In genomic region chr7:28378066-28378690, GRCm38 (mm10) we compare ENCODE assay signal across 8 mouse cellular contexts. TPM values are rescaled to one million over a fixed set of nuclear protein-coding genes. Genes with fewer than 3 reads are reported as not detected.
DNase-seq lines count a peak whose midpoint lies in the region; ATAC-seq and TF ChIP-seq lines count a peak whose summit lies in the region.

No protein-coding gene starts in this region.

- H3K27me3 ChIP-seq in forebrain, embryonic 14.5 days (replicated peaks; ENCODE audit: control insufficient read depth, insufficient read depth, low read length): no peaks in the 10 kb centered on the region
- peaks cover 8% of the 10 kb centered on the region; the same call in 1 of the 2 replicates for H3K27me3 ChIP-seq in hindbrain, embryonic 12.5 days
- no peaks in the 10 kb centered on the region for H3K27me3 ChIP-seq in myocyte (ENCODE audit: control insufficient read depth, insufficient read depth, insufficient read length)

- peak; percentile 25 for TF ChIP-seq POLR2A in myocyte (IDR thresholded peaks at IDR 0.05; ENCODE audit: insufficient read length, low read depth)

- H3K36me3 ChIP-seq in forebrain, embryonic 14.5 days (ENCODE audit: control insufficient read depth, insufficient read depth, low read length): no peaks in the 10 kb centered on the region
- peaks cover 4% of the 10 kb centered on the region; the same call in 1 of the 2 replicates for H3K36me3 ChIP-seq in hindbrain, embryonic 12.5 days
- no peaks in the 10 kb centered on the region for H3K36me3 ChIP-seq in myocyte (ENCODE audit: control insufficient read depth, insufficient read depth)

- peak overlapping the region; percentile 74 for H3K9ac ChIP-seq in forebrain, embryonic 14.5 days (ENCODE audit: low read length)
- H3K9ac ChIP-seq in hindbrain, embryonic 12.5 days: peak overlapping the region; percentile 78

- peak; percentile 52 for DNase-seq in cerebellum, adult 11-12 months
- no peak for DNase-seq in cerebellum, postnatal 25 days
- no peak for DNase-seq in forebrain, embryonic 14.5 days (ENCODE audit: low spot score)
- DNase-seq in liver: peak; percentile 58
- DNase-seq in urinary bladder, postnatal 25 days (ENCODE audit: low spot score): peak; percentile 73
- DNase-seq in ovary, postnatal 14 days (ENCODE audit: low spot score): no peak

- no peak overlapping the region for H3K27ac ChIP-seq in forebrain, embryonic 14.5 days (ENCODE audit: low read depth, low read length)
- H3K27ac ChIP-seq in hindbrain, embryonic 12.5 days: no peak overlapping the region; the same call in 1 of the 2 replicates

- H3K9me3 ChIP-seq in forebrain, embryonic 14.5 days (replicated peaks; ENCODE audit: control insufficient read depth, low read length): no peaks in the 10 kb centered on the region
- H3K9me3 ChIP-seq in hindbrain, embryonic 12.5 days (replicated peaks): no peaks in the 10 kb centered on the region

- 57% methylated on average over 32 of the region's 32 CpGs for WGBS in forebrain, embryonic 14.5 days
- WGBS in hindbrain, embryonic 12.5 days: 47% methylated on average over 32 of the region's 32 CpGs

- peaks cover 33% of the 10 kb centered on the region for H3K4me1 ChIP-seq in forebrain, embryonic 14.5 days (ENCODE audit: control insufficient read depth, insufficient read depth, low read length)
- H3K4me1 ChIP-seq in hindbrain, embryonic 12.5 days: peaks cover 70% of the 10 kb centered on the region

- peak overlapping the region; percentile 81 for H3K4me2 ChIP-seq in forebrain, embryonic 14.5 days (ENCODE audit: low read length)
- H3K4me2 ChIP-seq in hindbrain, embryonic 12.5 days (replicated peaks): peak overlapping the region; percentile 90
- peak overlapping the region; percentile 100 for H3K4me2 ChIP-seq in myocyte (ENCODE audit: low read depth)

- no peak for ATAC-seq in forebrain, embryonic 14.5 days
- ATAC-seq in hindbrain, embryonic 12.5 days (ENCODE audit: low FRiP score): no peak

- peaks cover 27% of the 10 kb centered on the region for H3K79me2 ChIP-seq in myocyte (ENCODE audit: control insufficient read depth, insufficient read depth)

- peak overlapping the region; percentile 81 for H3ac ChIP-seq in myocyte (ENCODE audit: control insufficient read depth, insufficient read length)

- peak overlapping the region; percentile 51 for H3K4me3 ChIP-seq in forebrain, embryonic 14.5 days (ENCODE audit: low read depth, low read length)
- peak overlapping the region; percentile 55 for H3K4me3 ChIP-seq in hindbrain, embryonic 12.5 days
- peak overlapping the region; percentile 96 for H3K4me3 ChIP-seq in myocyte

TF ChIP-seq in myocyte, 11 proteins besides CTCF, POLR2A, EP300 and RAD21:
- TF ChIP-seq TCF3 (IDR thresholded peaks at IDR 0.05; ENCODE audit: insufficient read length, low read depth) (no peak), CEBPB (IDR thresholded peaks at IDR 0.05; ENCODE audit: insufficient read depth, poor library complexity, severe bottlenecking) (no peak), MYOG (IDR thresholded peaks at IDR 0.05; ENCODE audit: control insufficient read depth in 1 of 3, insufficient read depth in 1 of 3, insufficient read length in 2 of 3, low read depth in 2 of 3) (no peak), REST (IDR thresholded peaks at IDR 0.05; ENCODE audit: insufficient read depth, insufficient read length) (no peak), E2F4 (IDR thresholded peaks at IDR 0.05; ENCODE audit: insufficient read depth) (no peak), TCF12 (IDR thresholded peaks at IDR 0.05; ENCODE audit: insufficient read depth, poor library complexity, severe bottlenecking) (no peak), MYOD1 (IDR thresholded peaks at IDR 0.05; ENCODE audit: control insufficient read depth in 1 of 3, insufficient read length in 2 of 3, low read depth in 2 of 3) (no peak), POLR2AphosphoS2 (IDR thresholded peaks at IDR 0.05; ENCODE audit: insufficient read length, low read depth) (no peak), USF1 (IDR thresholded peaks at IDR 0.05; ENCODE audit: low read depth) (no peak), MAX (IDR thresholded peaks at IDR 0.05; ENCODE audit: low read depth) (no peak), SRF (IDR thresholded peaks at IDR 0.05; ENCODE audit: control insufficient read depth, insufficient read length, low read depth) (no peak)
TF ChIP-seq in myocyte: peak in this region for 0.

RNA-seq across cellular contexts. Expression of gene Zfp36, which starts 1.9 kb away (rescaled TPM):
- 3.3 and 5.6 TPM in 2 replicates for polyA plus RNA-seq in forebrain, embryonic 14.5 days (2014; fragmentation: Nextera tagmentation; extraction: Ambion mirVana)
- 6.3 and 7.3 TPM in 2 replicates for polyA plus RNA-seq in hindbrain, embryonic 12.5 days (2016; fragmentation: Nextera tagmentation; extraction: Ambion mirVana)
- polyA plus RNA-seq in myocyte (2012; fragmentation: generic; extraction: Trizol): 7.5 TPM

RNA-seq across cellular contexts. Expression of gene Plekhg2, which starts 5.8 kb away (rescaled TPM):
- polyA plus RNA-seq in forebrain, embryonic 14.5 days (2014; fragmentation: Nextera tagmentation; extraction: Ambion mirVana): 17.7 and 27.5 TPM in 2 replicates
- polyA plus RNA-seq in hindbrain, embryonic 12.5 days (2016; fragmentation: Nextera tagmentation; extraction: Ambion mirVana): 71.7 and 74.9 TPM in 2 replicates
- polyA plus RNA-seq in myocyte (2012; fragmentation: generic; extraction: Trizol): 15.8 TPM

RNA-seq across cellular contexts. Expression of gene Med29, which starts 14.3 kb away (rescaled TPM):
- 42.3 and 52.9 TPM in 2 replicates for polyA plus RNA-seq in forebrain, embryonic 14.5 days (2014; fragmentation: Nextera tagmentation; extraction: Ambion mirVana)
- polyA plus RNA-seq in hindbrain, embryonic 12.5 days (2016; fragmentation: Nextera tagmentation; extraction: Ambion mirVana): 39.6 and 42.2 TPM in 2 replicates
- 34.2 TPM for polyA plus RNA-seq in myocyte (2012; fragmentation: generic; extraction: Trizol)

RNA-seq across cellular contexts. Expression of gene Paf1, which starts 14.6 kb away (rescaled TPM):
- 59.3 and 73.1 TPM in 2 replicates for polyA plus RNA-seq in forebrain, embryonic 14.5 days (2014; fragmentation: Nextera tagmentation; extraction: Ambion mirVana)
- 83.9 and 85.9 TPM in 2 replicates for polyA plus RNA-seq in hindbrain, embryonic 12.5 days (2016; fragmentation: Nextera tagmentation; extraction: Ambion mirVana)
- polyA plus RNA-seq in myocyte (2012; fragmentation: generic; extraction: Trizol): 34.3 TPM

RNA-seq across cellular contexts. Expression of gene Rps16, which starts 27.7 kb away (rescaled TPM):
- polyA plus RNA-seq in forebrain, embryonic 14.5 days (2014; fragmentation: Nextera tagmentation; extraction: Ambion mirVana): 539 and 750 TPM in 2 replicates
- 514 and 573 TPM in 2 replicates for polyA plus RNA-seq in hindbrain, embryonic 12.5 days (2016; fragmentation: Nextera tagmentation; extraction: Ambion mirVana)
- 4,542 TPM for polyA plus RNA-seq in myocyte (2012; fragmentation: generic; extraction: Trizol)

Comparison
In these comparisons a context has a peak if more than half of its experiments do, and no peak if none do; other contexts are left out.
1. DNase-seq: peak in cerebellum, adult 11-12 months (single experiment), liver (single experiment) and urinary bladder, postnatal 25 days (single experiment); none in cerebellum, postnatal 25 days (0 of 2), forebrain, embryonic 14.5 days (single experiment) and ovary, postnatal 14 days (single experiment).
2. Peak in every context shown above with its lines, with median percentiles within 50 percentile points of each other: H3K4me2 ChIP-seq and H3K4me3 ChIP-seq.